Mouse (Mus musculus): ENCODE measurements at regions not wholly inside any gene's neighbourhood (a gene's known extent, or its start where the extent isn't known, plus 50 kb on each side); places are given as distances from the start of the nearest gene placed in this dataset.

DNA sequence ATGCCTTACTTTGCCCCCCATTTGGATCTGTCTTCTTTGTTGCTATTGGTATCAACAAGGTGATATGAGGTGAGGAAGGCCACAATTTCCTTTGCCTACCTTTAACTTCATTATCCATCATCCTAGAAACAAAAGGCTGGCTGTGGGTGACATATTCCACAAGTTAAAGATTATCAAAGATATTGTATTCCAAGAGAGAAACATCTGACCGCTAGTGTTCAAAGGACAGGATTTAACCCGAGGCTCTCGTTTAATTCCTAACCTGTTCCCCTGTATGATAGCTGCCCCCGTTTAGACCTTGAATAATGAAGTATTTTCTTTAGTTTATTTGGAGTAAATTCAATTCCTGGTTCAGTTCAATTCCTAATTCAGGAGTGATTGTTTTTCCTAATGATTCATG, 249.8 kb upstream of the Cwc22 start:
- no peak for ATAC-seq (ENCODE audit: extremely low read depth, insufficient number of reproducible peaks, low FRiP score, poor library complexity, severe bottlenecking)

DNA sequence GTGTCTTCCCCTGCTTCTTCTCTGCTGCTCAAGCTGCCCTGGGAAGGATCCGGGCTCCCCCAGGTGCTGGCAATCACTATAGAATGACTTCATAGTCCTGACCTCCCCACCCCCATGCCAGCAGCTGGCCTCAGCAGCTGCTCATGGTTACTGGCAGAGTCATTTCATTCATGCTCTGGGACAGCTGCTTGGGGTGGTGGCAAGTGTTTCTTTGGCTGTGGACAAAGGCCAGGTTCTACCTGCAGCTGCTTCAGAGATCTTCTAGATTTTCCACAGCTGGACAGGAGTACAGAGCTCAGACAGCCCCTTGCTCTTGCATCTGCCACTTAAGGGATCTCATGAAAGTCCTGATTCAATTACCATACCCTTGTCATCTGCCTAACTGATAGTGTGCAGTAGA, 243.4 kb upstream of the Cwc22 start:
- no peak for ATAC-seq (ENCODE audit: extremely low read depth, insufficient number of reproducible peaks, low FRiP score, poor library complexity, severe bottlenecking)

DNA sequence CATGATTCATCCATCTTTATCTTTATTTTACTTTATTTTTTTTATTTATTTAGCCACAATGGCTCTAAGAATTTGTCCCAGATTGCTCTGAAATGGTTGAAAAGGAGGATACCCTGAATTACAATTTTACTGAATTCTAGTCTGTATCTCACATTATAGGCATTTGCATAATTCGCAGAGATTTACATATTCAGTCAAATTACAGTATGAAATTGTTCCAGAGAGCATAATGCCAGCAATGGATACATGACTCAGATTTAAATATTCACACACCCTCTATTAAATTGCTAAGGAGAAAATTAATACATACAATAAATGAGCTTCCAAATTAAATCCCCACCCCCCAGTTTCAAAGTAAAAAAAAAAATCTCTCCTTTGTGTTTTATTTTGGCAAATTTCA, 238.8 kb upstream of the Cwc22 start:
- no peak for ATAC-seq (ENCODE audit: extremely low read depth, insufficient number of reproducible peaks, low FRiP score, poor library complexity, severe bottlenecking)

- no peak for ATAC-seq (ENCODE audit: extremely low read depth, insufficient number of reproducible peaks, low FRiP score, poor library complexity, severe bottlenecking)
Measured at GRCm38 (mm10) chr2:78173784-78174183, 227.6 kb upstream of the Cwc22 start.

DNA sequence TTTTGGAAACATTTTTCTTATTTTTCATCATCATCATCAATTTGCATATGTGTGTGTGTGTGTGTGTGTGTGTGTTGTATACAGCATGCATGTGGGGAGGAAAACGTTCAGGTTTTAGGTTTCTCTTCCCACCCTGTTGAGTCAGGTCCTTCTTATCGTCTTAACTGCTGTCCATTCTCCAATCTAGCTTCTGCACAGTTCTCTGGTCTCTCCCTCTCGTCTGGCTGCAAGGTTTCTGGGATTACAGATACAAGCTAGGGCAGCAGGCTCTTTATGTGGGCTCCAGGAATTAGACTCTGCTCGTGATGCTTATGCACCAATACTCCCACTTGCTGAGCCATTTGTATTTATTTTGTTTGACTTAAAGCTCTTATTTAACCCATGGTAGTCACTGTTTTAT, 226.6 kb upstream of the Cwc22 start:
- ATAC-seq (ENCODE audit: extremely low read depth, insufficient number of reproducible peaks, low FRiP score, poor library complexity, severe bottlenecking): no peak

- no peak for ATAC-seq (ENCODE audit: extremely low read depth, insufficient number of reproducible peaks, low FRiP score, poor library complexity, severe bottlenecking)
Measured at GRCm38 (mm10) chr2:78170162-78170747, 224.1 kb upstream of the Cwc22 start.

DNA sequence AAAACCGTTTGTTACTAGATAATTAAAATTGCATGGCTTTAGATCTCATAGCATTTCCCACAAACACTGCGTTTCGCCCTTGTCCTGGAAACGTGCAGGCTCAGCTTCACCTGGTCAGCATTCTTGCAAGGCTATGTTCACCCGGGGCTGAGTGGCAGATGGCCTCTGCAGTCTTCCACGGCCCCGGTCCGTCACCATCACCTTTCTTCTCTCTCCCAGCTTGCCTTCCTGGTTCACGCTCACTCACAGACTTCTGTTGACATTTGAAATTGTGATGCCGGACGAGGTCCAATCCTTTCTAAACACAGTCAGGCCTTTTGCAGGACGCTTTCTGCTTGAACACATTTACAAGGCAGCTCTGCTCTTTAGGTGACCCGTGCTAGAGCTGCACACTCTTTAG, 219.3 kb upstream of the Cwc22 start:
- no peak for ATAC-seq (ENCODE audit: extremely low read depth, insufficient number of reproducible peaks, low FRiP score, poor library complexity, severe bottlenecking)

DNA sequence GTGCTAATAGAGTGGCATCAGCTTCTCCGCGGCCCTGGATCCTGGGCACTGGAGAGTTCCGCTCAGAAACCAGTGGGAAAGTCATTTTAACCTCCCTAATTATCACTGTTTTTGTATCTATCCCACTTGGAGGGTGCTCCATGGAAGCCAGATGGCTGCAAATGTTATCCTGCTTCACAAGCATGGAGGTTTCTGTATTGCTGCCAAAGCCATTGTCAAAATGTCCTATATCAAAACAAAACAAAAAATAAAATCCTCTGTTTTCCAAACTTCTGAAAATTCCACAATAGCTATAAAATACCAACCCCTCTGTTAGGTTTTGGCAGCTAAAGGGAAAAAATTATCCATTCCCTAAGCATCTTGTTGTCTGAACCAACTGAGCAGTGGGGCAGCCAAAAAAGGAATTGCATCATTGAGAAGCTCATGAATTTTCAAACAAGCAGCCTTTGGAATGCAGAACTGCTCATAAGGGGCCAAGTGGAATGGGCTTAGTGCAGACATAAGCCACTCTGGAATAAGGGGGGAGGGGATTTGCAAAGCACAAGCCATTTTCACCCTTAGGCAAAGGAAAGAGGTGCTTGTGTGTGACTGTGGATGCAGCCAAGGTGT, 213.8 kb upstream of the Cwc22 start:
- no peak for ATAC-seq (ENCODE audit: extremely low read depth, insufficient number of reproducible peaks, low FRiP score, poor library complexity, severe bottlenecking)

GRCm38 (mm10) chr2:78110335-78110734, 164.2 kb upstream of the Cwc22 start:
- ATAC-seq (ENCODE audit: extremely low read depth, insufficient number of reproducible peaks, low FRiP score, poor library complexity, severe bottlenecking): no peak

GRCm38 (mm10) chr2:78095536-78095935, 149.4 kb upstream of the Cwc22 start:
- ATAC-seq (ENCODE audit: extremely low read depth, insufficient number of reproducible peaks, low FRiP score, poor library complexity, severe bottlenecking): no peak

DNA sequence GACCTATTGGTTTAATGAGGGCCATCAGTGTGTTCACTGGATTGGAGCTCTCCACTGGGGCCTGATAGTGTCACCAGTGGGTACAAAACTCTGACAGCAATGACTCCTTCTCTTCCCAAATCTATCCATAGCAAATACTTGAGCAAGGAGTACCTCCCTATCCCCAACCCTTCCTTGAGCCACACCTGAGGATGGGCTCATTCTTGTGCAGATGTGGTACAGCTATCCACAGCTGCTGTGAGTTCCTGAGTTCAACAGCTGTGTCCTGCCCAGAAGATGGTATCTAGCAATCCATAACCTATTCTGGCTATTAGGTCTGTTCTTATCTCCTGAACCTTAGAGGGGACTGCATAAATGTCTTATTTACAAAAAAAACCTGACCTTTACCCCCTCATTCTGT, 148.7 kb upstream of the Cwc22 start:
- ATAC-seq (ENCODE audit: extremely low read depth, insufficient number of reproducible peaks, low FRiP score, poor library complexity, severe bottlenecking): no peak

GRCm38 (mm10) chr2:78064321-78065037, 118.3 kb upstream of the Cwc22 start:
- no peak for ATAC-seq (ENCODE audit: extremely low read depth, insufficient number of reproducible peaks, low FRiP score, poor library complexity, severe bottlenecking)

- no peak for ATAC-seq (ENCODE audit: extremely low read depth, insufficient number of reproducible peaks, low FRiP score, poor library complexity, severe bottlenecking)
Measured at GRCm38 (mm10) chr2:78059801-78060416, 113.7 kb upstream of the Cwc22 start.

- ATAC-seq (ENCODE audit: extremely low read depth, insufficient number of reproducible peaks, low FRiP score, poor library complexity, severe bottlenecking): no peak
Measured at GRCm38 (mm10) chr2:78058988-78059387, 112.8 kb upstream of the Cwc22 start.

DNA sequence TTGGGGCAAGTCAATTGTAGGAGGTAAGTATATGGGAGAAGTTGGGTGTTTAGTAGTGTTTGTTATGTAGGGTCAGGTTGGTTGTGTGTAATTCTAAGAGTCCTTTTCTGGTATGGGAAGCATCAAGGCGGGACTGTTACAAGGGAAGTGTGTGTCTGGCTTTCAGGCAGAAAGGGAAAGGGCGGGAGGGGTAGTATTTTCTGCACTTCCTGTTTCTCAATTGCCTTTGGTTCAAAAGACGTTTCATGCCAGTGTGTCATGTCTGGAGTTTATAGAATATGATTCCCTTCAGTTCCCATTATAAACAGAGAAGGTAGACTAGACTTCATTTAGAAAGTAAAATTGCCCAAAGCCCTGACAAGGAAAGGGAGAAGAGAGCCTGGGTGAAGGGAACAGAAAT, 107.7 kb upstream of the Cwc22 start:
- ATAC-seq (ENCODE audit: extremely low read depth, insufficient number of reproducible peaks, low FRiP score, poor library complexity, severe bottlenecking): no peak

GRCm38 (mm10) chr2:78050542-78050941, 104.4 kb upstream of the Cwc22 start:
- no peak for ATAC-seq (ENCODE audit: extremely low read depth, insufficient number of reproducible peaks, low FRiP score, poor library complexity, severe bottlenecking)

GRCm38 (mm10) chr2:78049248-78049874, 103.2 kb upstream of the Cwc22 start:
- ATAC-seq (ENCODE audit: extremely low read depth, insufficient number of reproducible peaks, low FRiP score, poor library complexity, severe bottlenecking): 0 out of 2 replicates have a peak, but pooled peaks have one; percentile 16

GRCm38 (mm10) chr2:78048706-78049055, 102.5 kb upstream of the Cwc22 start:
- no peak for ATAC-seq (ENCODE audit: extremely low read depth, insufficient number of reproducible peaks, low FRiP score, poor library complexity, severe bottlenecking)

- ATAC-seq (ENCODE audit: extremely low read depth, insufficient number of reproducible peaks, low FRiP score, poor library complexity, severe bottlenecking): 0 out of 2 replicates have a peak, but pooled peaks have one; percentile 26
Measured at GRCm38 (mm10) chr2:78048030-78048705, 102.0 kb upstream of the Cwc22 start.

All from neutrophil, adult 5-6 weeks (primary cell).